Mouse (Mus musculus): Measurements from ENCODE around the gene Dner.
A peak's percentile ranks its signal among the peaks of the same experiment; 100 is the strongest.

The Dner gene

GRCm38 (mm10) chr1:84536069-84536468, 160.0 kb downstream of the Dner start:
- no peak for DNase-seq (ENCODE audit: low spot score in 2 of 2)

GRCm38 (mm10) chr1:84525514-84525913, 170.5 kb downstream of the Dner start:
- no peak for DNase-seq (ENCODE audit: low spot score in 2 of 2)

GRCm38 (mm10) chr1:84524413-84524812, 171.6 kb downstream of the Dner start:
- DNase-seq (ENCODE audit: low spot score in 2 of 2) = no peak

- DNase-seq (ENCODE audit: low spot score in 2 of 2) = no peak
These were observed 173.1 kb downstream of the Dner start for GRCm38 (mm10) chr1:84522963-84523280.

GRCm38 (mm10) chr1:84522256-84522962, 173.6 kb downstream of the Dner start:
- no peak for DNase-seq (ENCODE audit: low spot score in 2 of 2)

- DNase-seq (ENCODE audit: low spot score in 2 of 2) = peak in 1 of 2 experiments; percentile 16
These were observed 177.7 kb downstream of the Dner start for GRCm38 (mm10) chr1:84518347-84518746.

GRCm38 (mm10) chr1:84513201-84513600, 182.8 kb downstream of the Dner start:
- DNase-seq (ENCODE audit: low spot score in 2 of 2) = no peak

- DNase-seq (ENCODE audit: low spot score in 2 of 2) = no peak
These were observed 187.5 kb downstream of the Dner start for GRCm38 (mm10) chr1:84508510-84508909.

- no peak for DNase-seq (ENCODE audit: low spot score in 2 of 2)
These were observed 188.5 kb downstream of the Dner start for GRCm38 (mm10) chr1:84507568-84507967.

- DNase-seq (ENCODE audit: low spot score in 2 of 2) = peak; percentile 25 to 27
These were observed 189.0 kb downstream of the Dner start for GRCm38 (mm10) chr1:84506984-84507546.

- no peak for DNase-seq (ENCODE audit: low spot score in 2 of 2)
These were observed 195.3 kb downstream of the Dner start for GRCm38 (mm10) chr1:84500673-84501072.

GRCm38 (mm10) chr1:84491732-84492131, 204.3 kb downstream of the Dner start:
- DNase-seq (ENCODE audit: low spot score in 2 of 2) = no peak

GRCm38 (mm10) chr1:84488546-84488945, 207.5 kb downstream of the Dner start:
- no peak for DNase-seq (ENCODE audit: low spot score in 2 of 2)

GRCm38 (mm10) chr1:84485066-84485465, 211.0 kb downstream of the Dner start:
- no peak for DNase-seq (ENCODE audit: low spot score in 2 of 2)

GRCm38 (mm10) chr1:84484577-84484976, 211.4 kb downstream of the Dner start:
- no peak for DNase-seq (ENCODE audit: low spot score in 2 of 2)

GRCm38 (mm10) chr1:84479976-84480375, 216.0 kb downstream of the Dner start:
- no peak for DNase-seq (ENCODE audit: low spot score in 2 of 2)

- no peak for DNase-seq (ENCODE audit: low spot score in 2 of 2)
These were observed 221.7 kb downstream of the Dner start for GRCm38 (mm10) chr1:84474274-84474673.

- DNase-seq (ENCODE audit: low spot score in 2 of 2) = no peak
These were observed 223.8 kb downstream of the Dner start for GRCm38 (mm10) chr1:84472260-84472659.

- no peak for DNase-seq (ENCODE audit: low spot score in 2 of 2)
These were observed 225.7 kb downstream of the Dner start for GRCm38 (mm10) chr1:84470342-84470741.

- no peak for DNase-seq (ENCODE audit: low spot score in 2 of 2)
These were observed 228.4 kb downstream of the Dner start for GRCm38 (mm10) chr1:84467664-84468063.

GRCm38 (mm10) chr1:84464761-84465160, 231.3 kb downstream of the Dner start:
- DNase-seq (ENCODE audit: low spot score in 2 of 2) = no peak

- no peak for DNase-seq (ENCODE audit: low spot score in 2 of 2)
These were observed 231.9 kb downstream of the Dner start for GRCm38 (mm10) chr1:84463976-84464662.
